14 mouse cellular contexts compared by ENCODE assay signal in genomic region chr1:91883115-91883514, GRCm38 (mm10).
A peak's percentile ranks its signal among the peaks of the same experiment; 100 is the strongest.
DNase-seq lines count a peak whose midpoint lies in the region; ATAC-seq and TF ChIP-seq lines count a peak whose summit lies in the region.
"Had no signal": no experiment of that assay in that cellular context is flagged by ENCODE, and none has a peak within 500 bp of the region (broad histone marks: within the 10 kb centered on the region; RNA-seq: fewer than 3 reads in every experiment).

No protein-coding gene starts in this region.

- peak; percentile 43; the same call in 1 of the 2 replicates for ATAC-seq in kidney, embryonic 14.5 days (ENCODE audit: low FRiP score, low TSS enrichment)
- ATAC-seq in liver, embryonic 15.5 days (ENCODE audit: insufficient read depth) = peak; percentile 77
- ATAC-seq: forebrain, embryonic 13.5 days had no signal

- H3K4me2 ChIP-seq in kidney, embryonic 14.5 days (replicated peaks; ENCODE audit: low read depth, low read length) = no peak overlapping the region
- H3K4me2 ChIP-seq in liver, embryonic 15.5 days = no peak overlapping the region
- H3K4me2 ChIP-seq: forebrain, embryonic 13.5 days; hindbrain, embryonic 12.5 days; neural tube, embryonic 13.5 days had no signal

- H3K9ac ChIP-seq in kidney, embryonic 14.5 days (ENCODE audit: low read depth, low read length) = no peak overlapping the region
- H3K9ac ChIP-seq in liver, embryonic 15.5 days = no peak overlapping the region
- H3K9ac ChIP-seq: forebrain, embryonic 13.5 days; hindbrain, embryonic 12.5 days; neural tube, embryonic 13.5 days had no signal

- TF ChIP-seq CTCF in brain, embryonic 14.5 days (IDR thresholded peaks at IDR 0.05; ENCODE audit: borderline replicate concordance, extremely low read depth, insufficient read depth, insufficient read length) = no peak

- no peak for TF ChIP-seq POLR2A in brain, embryonic 14.5 days (IDR thresholded peaks at IDR 0.05; ENCODE audit: borderline replicate concordance, extremely low read depth, insufficient read depth, insufficient read length, poor library complexity, severe bottlenecking)

- H3K27ac ChIP-seq in kidney, embryonic 14.5 days (ENCODE audit: low read depth, low read length) = no peak overlapping the region
- no peak overlapping the region for H3K27ac ChIP-seq in liver, embryonic 15.5 days (replicated peaks)
- H3K27ac ChIP-seq: forebrain, embryonic 13.5 days; hindbrain, embryonic 12.5 days; neural tube, embryonic 13.5 days had no signal

- no peak overlapping the region for H3K4me3 ChIP-seq in kidney, embryonic 14.5 days (ENCODE audit: low read length)
- H3K4me3 ChIP-seq in liver, embryonic 15.5 days (replicated peaks) = no peak overlapping the region
- H3K4me3 ChIP-seq: forebrain, embryonic 13.5 days; hindbrain, embryonic 12.5 days; neural tube, embryonic 13.5 days had no signal

- no peaks in the 10 kb centered on the region for H3K36me3 ChIP-seq in kidney, embryonic 14.5 days (ENCODE audit: control insufficient read depth, insufficient read depth, low read length)
- no peaks in the 10 kb centered on the region for H3K36me3 ChIP-seq in liver, embryonic 15.5 days (replicated peaks)
- H3K36me3 ChIP-seq: G1E; hindbrain, embryonic 12.5 days; neural tube, embryonic 13.5 days had no signal

- H3K4me1 ChIP-seq in kidney, embryonic 14.5 days (ENCODE audit: control insufficient read depth, insufficient read depth, low read length) = 0 out of 2 replicates have a peak, but pooled peaks cover 7% of the 10 kb centered on the region
- no peaks in the 10 kb centered on the region for H3K4me1 ChIP-seq in liver, embryonic 15.5 days (replicated peaks)
- H3K4me1 ChIP-seq: forebrain, embryonic 13.5 days; neural tube, embryonic 13.5 days had no signal

- peaks cover 4% of the 10 kb centered on the region for H3K27me3 ChIP-seq in kidney, embryonic 14.5 days (ENCODE audit: control insufficient read depth, insufficient read depth, low read length)
- no peaks in the 10 kb centered on the region for H3K27me3 ChIP-seq in liver, embryonic 15.5 days
- H3K27me3 ChIP-seq: forebrain, embryonic 13.5 days; hindbrain, embryonic 12.5 days; neural tube, embryonic 13.5 days had no signal

- no peaks in the 10 kb centered on the region for H3K9me3 ChIP-seq in kidney, embryonic 14.5 days (ENCODE audit: control insufficient read depth, low read length)
- H3K9me3 ChIP-seq in liver, embryonic 15.5 days (replicated peaks) = no peaks in the 10 kb centered on the region
- H3K9me3 ChIP-seq: forebrain, embryonic 13.5 days; G1E; hindbrain, embryonic 12.5 days had no signal

- no peak for DNase-seq in kidney, adult 18-20 months
- peak; percentile 74 for DNase-seq in NIH3T3 (ENCODE audit: low read depth)
- peak; percentile 31 for DNase-seq in brain, embryonic 14.5 days (ENCODE audit: low read depth)
- DNase-seq in cerebellum, adult 9-11 months = no peak
- DNase-seq in embryo, embryonic 11 days = no peak
- DNase-seq: adrenal gland, adult 2 months; gastrocnemius, postnatal 36 days; left cerebral cortex, postnatal 4 days had no signal

- 41% methylated on average over 5 of the region's 5 CpGs for WGBS in kidney, embryonic 14.5 days
- WGBS in liver, embryonic 15.5 days (ENCODE audit: insufficient replicate concordance) = 53% methylated on average over 5 of the region's 5 CpGs

Comparison
In these comparisons a context has a peak if more than half of its experiments do, and no peak if none do; other contexts are left out.
1. DNase-seq: peak in NIH3T3 (single experiment) and brain, embryonic 14.5 days (single experiment); none in kidney, adult 18-20 months (single experiment), cerebellum, adult 9-11 months (single experiment) and embryo, embryonic 11 days (single experiment).